Mouse (Mus musculus) thymus, postnatal 4 days (tissue): ENCODE data around the gene Krt2.
A peak's percentile ranks its signal among the peaks of the same experiment; 100 is the strongest.

ENCODE experiments used
- DNase-seq: peaks from one replicate; pipeline ENCODE4 v3.0.0; 2021

The Krt2 gene

GRCm38 (mm10) chr15:101772080-101772710, 45.8 kb downstream of the Krt2 start:
- peak; percentile 38 for DNase-seq

- DNase-seq, result no peak
These were observed 47.7 kb downstream of the Krt2 start for GRCm38 (mm10) chr15:101770226-101770625.
